Mouse (Mus musculus): ENCODE results near the gene Hint1. TPM values are rescaled to one million over a fixed set of nuclear protein-coding genes. Genes with fewer than 3 reads are reported as not detected.
"Not testable (repeated sequence)": the region's sequence is repeated elsewhere in the genome, so short reads cannot be mapped to it uniquely, and the experiment has no call there.

Gene Hint1
- total RNA-seq, 4 experiments from 2014 or later: 204 to 277 (median 234) TPM

DNA sequence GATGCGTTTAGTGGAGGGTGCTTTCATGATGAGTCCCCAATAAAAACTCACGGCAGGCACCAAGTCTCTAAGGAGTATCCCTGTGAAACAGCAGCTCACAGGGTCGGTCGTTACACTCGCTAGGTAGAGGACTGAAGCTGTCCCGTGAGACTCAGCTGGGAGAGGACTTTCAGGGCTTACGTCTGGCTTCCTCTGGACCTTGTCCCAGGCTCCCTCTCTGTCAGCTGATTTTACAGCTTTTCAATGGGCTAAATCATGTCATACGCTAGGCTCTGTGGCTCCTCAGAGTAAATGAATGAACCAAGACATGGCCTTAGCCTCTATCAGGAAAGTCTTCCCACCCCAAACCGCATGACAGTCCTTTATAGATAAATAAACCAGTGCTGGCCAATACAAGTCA lies 28.4 kb downstream of the Hint1 start:
- DNase-seq (ENCODE audit: low spot score in 2 of 2): no peak

DNA sequence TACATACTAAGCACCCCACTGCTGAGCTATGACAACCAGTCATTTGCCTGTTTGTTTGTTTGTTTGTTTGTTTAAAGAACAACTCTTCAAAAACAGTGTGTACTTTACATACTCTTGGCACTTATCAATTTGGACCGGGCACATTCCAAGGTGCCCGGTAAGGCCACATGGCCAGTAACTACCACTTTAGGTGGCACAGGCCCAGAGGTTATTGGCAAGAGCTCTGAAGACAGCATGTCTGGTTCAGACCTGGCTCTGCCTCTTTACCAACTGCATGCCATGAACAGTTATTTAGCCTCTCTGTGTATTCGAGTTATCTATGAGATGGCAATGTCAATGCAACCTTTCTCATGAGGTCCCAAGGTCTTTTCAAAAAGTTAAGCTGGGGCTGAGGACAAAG lies 30.5 kb downstream of the Hint1 start:
- DNase-seq (ENCODE audit: low spot score in 2 of 2): not testable (repeated sequence)

DNA sequence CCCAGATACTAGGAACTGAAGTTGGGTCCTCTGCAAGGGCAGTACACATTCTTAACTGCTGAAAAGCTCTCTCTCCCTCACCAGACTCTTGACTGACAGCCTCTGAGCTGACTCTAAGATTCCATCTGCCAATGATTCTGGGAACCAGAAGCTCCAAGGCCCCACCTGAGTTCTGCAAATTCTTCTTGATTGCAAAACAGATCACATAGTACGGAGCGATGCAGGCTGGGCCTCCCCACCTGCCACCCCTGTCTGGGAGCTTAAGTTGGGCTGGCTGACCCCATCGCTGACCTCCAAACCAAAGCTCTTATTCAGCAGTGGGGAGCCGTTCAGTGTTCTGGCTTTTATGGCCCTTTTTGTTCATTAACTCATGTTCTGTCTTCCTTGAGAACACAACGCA lies 31.3 kb downstream of the Hint1 start:
- DNase-seq (ENCODE audit: low spot score in 2 of 2): no peak

DNA sequence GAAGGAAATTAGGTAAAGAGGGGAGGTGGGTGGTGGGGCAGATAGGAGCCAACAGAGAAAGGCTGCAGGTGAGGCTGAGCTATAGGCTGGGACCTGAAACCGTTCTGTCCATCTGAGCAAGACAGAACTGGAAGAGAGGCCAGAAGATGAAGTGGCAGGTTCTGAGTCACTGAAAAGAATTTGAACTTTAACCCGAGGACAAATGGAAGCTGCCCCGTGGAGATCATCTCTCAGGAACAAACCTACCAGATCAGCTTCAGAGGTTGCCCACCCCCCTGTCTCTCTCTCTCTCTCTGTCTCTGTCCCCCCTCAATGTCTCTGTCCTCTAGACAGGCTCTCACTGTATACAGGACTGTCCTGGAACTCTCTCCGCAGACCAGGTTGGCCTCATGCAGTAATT lies 33.5 kb downstream of the Hint1 start:
- DNase-seq (ENCODE audit: low spot score in 2 of 2): no peak

DNA sequence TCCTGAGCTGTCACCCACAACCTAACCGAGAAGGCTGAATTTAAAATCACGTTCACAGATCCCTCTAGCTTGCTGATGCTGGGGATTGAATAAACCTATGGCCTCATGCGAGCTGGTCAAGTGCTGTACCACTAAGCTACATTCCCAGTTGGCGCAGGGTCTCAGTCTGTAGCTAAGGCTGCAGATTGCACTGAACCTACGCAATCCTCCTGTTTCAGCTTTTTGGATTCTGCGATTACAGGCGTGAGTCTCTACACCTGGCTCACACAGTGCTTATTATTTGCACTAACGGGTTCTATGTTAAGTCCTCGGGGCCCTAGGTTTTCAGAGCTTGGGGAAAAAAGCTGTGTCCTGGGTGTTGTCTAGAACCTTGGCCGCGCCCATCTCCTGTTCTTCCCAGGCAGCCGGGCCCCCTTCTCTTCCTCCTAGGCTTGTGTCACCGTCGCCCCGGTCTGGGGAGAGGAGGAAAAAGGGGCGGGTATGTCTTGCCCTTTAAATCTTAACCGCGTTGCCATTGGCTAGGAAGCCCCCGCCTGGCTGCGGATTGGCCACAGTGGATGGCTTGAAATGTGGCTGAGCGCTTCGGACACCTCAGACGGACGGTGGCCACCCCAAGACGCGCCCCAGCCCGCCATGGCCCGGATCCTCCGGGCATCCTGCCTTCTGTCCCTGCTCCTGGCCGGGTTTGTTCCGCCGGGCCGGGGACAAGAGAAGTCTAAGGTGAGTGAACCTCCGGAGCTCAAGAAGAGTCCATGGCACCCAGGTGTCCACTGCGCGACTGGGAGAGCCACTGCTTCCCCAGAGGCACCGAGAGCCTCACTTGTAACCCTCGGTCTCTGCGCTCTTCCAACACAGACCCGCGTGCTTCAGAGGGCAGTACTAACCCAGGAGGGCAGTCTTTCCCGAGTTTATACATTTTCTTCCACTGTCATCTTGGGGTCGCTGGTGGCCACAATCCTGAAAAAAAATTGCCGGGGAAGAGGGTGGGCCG lies 36.4 kb downstream of the Hint1 start, which contains the start of gene Gpx3:
Gene Gpx3 (plus strand): TSS at position 121 of the 991 bp plus-strand sequence.
- peak; percentile 21 to 59 for DNase-seq (ENCODE audit: low spot score in 2 of 2)

DNA sequence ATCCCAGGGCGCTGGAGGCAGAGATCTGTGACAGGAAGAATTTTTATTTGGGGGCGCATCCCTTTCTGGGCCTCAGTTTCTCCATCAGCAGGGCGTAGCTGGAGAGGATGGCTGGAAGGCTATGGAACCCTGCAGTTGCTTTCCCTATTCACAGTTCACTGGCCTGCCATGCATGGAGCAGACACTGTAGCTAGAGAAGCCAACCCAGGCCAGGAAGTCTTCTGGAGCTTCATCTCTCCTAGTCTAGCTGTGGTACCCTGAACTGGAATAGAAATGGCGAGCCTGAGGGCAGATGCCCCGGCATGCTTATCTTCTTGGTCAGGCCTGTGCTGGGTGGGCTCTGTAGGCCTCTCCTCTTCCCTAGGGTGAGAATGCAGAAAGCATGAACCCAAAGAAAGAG lies 37.2 kb downstream of the Hint1 start:
- DNase-seq (ENCODE audit: low spot score in 2 of 2): no peak

DNA sequence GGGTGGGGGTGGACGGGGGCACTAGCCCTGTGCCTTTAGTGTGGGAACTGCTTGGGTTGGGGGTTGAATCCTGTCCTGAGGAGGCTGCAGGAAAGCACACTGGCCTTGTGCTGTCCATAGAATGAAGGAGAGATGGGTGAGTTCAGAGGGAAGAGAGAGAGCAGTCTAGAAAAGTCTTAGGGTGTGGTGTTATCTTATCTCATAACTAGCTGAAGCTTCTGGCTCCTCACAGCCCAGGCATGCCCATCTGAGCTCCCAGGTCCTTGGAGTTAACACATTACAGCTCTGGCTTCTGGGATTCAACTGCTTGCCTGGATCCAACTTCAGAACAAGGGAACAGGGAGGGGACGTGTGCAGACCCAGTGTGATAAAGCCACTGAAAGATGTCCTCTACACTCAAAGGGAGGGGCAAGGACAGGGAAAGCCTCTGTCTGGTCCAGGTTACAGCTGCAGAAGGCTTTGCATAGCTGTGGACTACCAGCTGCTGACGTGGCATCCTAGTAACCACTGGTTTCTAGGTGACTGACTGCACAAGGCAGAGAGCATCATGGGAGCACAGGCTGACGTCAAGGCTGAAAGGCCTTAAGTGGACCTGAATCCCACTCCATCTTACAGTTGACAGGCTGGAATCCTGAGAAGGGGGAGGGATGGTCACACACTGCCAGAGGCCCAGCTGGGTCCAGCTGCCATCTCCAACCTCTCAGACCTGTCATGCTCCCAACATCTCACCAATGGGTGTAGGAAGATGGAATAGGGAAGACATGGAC lies 37.9 kb downstream of the Hint1 start:
- DNase-seq (ENCODE audit: low spot score in 2 of 2): no peak

DNA sequence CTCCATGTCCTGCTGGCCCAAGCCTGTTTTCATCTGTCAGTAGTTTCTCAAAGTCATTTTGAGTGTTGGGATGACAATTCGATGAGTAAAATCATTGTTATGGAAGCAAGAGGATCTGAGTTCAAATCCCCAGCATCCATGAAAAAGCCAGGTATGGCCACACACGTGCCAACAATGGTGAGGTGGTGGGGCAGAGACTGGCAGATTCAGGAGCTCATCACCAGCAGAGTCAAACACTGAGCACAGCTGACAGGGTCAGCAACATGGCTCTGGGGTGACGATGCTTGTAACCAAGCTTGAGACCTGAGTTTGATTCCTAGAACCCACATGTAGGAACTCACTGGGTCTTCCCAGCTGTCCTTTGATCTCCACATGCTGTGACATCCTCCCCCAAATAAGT lies 38.9 kb downstream of the Hint1 start:
- DNase-seq (ENCODE audit: low spot score in 2 of 2): no peak

DNA sequence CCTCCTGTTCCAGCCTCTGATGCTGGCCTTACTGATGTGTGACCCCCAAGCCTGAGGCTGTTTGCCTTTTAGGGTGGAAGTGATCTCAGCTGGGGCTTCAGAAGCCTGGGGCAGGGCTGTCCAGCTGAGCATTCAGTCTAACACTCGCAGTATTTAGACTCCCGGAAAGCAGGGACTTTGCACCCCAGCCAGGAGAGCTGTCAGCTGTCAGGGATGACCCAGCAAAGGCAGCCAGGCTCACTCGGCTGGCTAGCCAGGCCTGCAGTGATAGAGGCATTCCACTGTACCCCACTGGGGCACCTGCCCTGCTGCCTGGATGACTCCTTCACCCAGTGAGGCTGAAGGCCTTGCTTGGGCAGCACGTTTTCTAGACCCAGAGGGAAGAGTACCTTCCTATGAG lies 39.7 kb downstream of the Hint1 start:
- no peak for DNase-seq (ENCODE audit: low spot score in 2 of 2)

DNA sequence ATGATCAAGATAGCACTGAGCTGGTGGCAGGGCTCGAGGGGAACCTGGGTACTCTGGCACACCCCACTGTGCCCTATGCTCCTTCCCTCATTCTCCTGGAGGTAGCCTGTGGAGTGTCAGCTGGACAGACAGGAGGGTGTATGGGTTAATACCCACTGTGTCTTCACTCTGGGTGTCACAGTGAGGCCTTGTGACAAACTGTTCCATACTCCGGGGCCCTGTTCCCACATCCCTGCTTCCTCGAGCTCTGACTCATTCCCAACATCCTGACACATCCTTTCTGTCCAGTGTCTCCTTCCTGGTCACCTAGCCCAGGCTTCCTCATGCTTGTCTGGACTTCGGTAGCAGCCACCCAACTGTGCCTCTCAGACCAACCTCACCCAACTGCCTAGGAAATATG lies 40.3 kb downstream of the Hint1 start:
- DNase-seq (ENCODE audit: low spot score in 2 of 2): no peak

DNA sequence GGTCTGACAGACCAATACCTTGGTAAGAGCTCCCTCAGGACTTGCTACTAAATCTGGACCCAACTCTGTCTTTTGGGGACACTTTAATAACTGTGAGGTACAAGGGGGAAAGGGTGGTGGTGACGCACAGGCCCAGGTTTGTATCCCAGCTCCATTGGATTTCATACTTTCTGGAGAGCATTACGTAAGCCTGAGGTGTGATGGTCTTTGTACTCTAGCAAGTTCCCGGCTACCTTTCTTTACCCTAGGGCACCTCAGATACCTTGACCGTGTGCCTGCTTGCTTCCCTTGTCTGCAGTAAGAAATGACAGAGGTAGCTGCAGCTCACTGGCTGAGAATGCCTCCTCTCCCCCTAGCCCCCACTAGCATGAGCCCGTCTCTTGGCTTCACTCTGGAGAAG lies 41.1 kb downstream of the Hint1 start:
- DNase-seq (ENCODE audit: low spot score in 2 of 2): no peak

DNA sequence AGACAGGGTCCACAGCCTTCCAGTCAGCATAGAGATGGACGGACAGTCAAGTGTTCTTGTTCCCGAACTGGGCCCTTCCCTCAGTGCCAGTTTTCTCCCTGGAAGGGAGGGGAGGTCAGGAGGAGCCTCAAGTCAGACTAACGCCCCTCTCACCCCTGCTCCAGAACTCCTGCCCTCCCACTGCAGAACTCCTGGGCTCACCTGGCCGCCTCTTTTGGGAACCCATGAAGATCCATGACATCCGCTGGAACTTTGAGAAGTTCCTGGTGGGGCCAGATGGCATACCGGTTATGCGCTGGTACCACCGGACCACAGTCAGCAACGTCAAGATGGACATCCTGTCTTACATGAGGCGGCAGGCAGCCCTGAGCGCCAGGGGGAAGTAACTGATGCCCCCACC lies 43.1 kb downstream of the Hint1 start:
- no peak for DNase-seq (ENCODE audit: low spot score in 2 of 2)

DNA sequence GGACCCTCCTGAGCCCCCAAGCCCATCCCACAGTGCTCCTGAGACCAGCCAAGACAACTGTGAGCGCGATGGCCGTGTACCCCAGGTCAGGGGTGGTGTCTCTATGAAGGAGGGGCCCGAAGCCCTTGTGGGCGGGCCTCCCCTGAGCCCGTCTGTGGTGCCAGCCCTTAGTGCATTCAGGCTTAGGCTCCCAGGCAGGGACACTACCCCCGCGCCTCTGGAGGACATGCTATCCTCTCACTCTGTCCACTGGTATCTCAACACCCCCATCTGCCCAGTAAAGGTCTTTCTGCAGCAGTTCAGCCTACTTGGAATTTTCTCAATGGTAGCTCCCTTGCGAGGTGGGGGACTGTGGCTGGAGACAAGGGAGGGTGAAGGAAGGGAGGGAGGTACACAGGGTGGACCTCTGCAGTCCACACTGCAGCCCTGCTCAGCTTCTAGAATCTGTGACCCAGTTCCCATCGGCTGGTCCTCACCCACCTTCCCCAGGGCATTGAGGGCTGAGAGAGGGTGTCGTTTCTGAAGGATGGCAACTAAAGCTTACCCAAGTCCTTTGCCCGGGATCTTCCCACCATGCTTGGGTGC lies 44.0 kb downstream of the Hint1 start:
- DNase-seq (ENCODE audit: low spot score in 2 of 2): no peak

DNA sequence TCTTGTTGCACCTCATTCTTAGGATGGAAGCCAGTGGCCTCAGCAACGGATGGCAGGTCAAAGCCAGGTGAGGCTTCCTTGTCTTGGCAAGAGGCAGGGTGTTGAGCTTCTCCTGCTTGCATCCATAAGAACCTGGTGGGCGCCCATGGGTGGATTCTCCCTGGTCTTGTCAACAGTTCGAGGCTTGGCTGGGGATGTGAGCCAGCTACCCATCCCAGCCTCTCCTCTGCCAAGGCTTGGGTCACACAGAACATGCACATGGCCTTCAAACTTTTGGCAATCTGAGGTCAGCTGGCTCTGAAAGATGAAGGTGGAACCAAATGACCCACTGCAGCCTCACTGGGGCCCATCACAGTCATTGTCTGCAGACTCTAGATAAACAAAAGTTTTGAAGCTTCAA lies 45.0 kb downstream of the Hint1 start:
- DNase-seq (ENCODE audit: low spot score in 2 of 2): no peak

DNA sequence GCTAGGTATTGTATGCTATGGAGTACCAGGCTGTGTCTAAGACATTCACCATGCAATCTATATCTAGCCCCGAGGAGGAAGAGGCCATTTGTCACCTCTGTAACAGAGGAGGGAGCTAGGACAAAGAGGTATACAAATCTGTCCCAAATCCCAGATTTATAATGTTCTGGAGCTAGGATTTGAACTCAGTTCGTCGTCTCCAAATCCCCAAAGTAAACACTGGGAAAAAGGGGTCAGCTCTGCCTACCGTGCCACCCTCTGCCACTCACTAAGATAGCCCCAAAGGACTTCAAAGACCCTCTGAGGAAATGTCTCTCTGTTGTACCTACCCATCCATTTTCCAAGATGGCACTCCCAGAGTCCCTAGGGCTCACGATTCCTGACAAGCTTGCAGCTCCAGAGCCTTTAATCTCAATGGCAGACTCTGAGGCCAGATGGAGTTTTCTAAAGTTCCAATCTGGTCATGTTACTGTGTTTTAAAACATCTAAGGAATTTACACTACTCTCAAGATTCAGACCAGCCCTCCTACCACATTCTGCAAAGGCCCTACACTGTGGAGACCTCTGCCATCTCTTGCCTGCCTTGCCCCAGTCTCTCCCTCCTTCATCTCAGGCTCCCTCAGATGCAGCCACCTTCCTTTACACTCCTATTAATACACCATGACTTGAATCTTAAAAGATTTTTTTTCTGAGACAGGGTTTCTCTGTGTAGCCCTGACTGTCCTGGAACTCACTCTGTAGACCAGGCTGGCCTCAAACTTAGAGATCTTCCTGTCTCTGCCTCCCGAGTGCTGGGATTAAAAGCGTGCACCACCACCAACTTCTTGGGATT lies 45.7 kb downstream of the Hint1 start:
- no peak for DNase-seq (ENCODE audit: low spot score in 2 of 2)

DNA sequence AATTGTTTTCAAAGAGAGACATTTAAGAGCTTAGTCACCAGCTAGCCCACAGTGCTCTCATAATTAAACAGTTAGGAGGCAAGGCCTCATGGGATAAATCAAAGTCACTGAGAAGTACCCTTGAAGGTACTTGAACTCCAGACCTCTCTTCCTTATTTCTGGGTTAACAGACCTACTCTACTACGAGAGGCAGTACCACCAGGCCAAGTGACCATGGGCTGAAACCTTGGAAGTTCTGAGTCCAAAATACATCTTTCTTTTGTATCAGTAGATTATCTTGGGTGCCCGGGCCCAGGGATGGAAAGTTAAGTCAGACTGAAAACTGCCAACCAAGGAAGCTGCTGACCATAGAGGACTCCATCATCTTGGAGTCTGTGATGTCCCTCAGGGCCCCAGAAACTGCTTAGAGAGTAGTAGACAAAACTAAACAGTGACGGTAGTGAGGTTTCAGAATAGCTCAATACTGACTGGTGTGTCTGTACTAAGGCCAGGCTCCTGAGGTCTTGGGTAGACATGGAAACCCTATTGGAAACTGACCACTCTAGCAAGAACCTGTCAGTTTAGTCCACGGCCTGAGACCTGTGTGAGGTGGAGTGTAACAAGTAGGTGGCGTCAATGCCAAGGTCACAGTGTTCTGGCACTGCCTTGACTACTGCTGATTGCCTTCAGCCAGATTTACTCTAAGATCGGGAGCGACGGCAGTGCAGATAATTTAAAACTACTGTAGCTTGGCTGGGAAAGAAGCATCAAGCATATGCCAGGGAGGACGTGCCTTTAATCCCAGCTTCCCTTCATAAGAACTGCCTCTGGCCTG lies 46.5 kb downstream of the Hint1 start:
- DNase-seq (ENCODE audit: low spot score in 2 of 2): no peak

DNA sequence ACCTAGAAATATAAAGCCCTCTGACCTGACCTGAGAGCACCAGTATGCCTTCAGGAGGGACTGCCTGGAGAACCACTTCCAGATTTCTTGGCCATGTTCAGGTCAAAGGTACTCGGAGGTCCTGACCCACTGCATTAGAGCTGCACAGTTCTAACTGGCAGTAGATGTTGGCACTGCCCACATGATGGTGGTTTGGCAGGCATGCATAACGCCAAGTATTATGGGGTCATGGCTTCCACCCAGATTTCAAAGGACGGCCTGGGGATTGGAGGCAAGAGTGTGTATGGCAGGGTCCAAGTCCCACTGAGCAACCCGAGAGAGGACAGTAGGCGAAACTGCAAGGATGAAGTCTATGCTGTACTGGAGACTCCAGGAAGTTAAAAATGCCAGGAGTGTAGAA lies 47.7 kb downstream of the Hint1 start:
- DNase-seq (ENCODE audit: low spot score in 2 of 2): no peak

DNA sequence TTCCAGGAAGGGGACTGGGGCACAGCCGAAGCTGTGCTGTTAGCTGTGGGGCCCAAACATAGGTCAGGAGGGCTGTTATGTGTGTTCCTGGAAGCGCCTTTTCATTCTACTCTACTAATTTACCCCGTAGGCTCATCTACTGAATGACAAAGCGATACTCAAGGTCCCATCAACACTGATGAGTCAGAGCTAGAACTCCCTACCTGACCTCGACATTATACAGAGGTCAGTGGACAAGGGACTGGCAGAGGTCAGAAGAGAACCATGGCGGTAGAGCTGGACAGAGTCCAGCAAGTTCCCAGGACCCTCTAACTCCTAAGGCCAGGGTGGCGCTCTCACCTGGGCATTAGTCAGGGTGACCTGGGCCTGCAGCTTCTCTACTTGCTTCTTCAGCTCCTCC lies 51.3 kb downstream of the Hint1 start:
- DNase-seq (ENCODE audit: low spot score in 2 of 2): no peak

DNA sequence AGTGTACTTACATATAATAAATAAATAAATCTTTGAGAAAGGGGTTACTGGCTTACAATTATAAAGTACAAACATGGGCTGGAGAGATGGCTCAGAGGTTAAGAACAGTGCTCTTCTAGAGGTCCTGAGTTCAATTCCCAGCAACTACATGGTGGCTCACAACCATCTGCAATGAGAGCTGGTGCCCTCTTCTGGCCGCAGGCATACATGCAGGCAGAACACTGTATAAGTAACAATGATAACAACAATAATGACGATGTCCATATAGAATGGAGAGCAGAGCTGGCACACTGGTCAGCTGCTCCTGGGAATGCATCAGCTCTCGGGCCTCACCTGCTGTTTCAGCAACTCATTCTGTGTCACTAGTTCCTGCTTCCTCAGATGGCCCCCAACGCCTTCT lies 52.1 kb downstream of the Hint1 start:
- DNase-seq (ENCODE audit: low spot score in 2 of 2): no peak

Data from left cerebral cortex, adult 8-10 months (tissue).